Mouse (Mus musculus): ENCODE measurements around the gene Trmt61a. TPM values are rescaled to one million over a fixed set of nuclear protein-coding genes. Genes with fewer than 3 reads are reported as not detected.

The Trmt61a gene
- polyA plus RNA-seq, 1 experiment = 40.6 TPM

DNA sequence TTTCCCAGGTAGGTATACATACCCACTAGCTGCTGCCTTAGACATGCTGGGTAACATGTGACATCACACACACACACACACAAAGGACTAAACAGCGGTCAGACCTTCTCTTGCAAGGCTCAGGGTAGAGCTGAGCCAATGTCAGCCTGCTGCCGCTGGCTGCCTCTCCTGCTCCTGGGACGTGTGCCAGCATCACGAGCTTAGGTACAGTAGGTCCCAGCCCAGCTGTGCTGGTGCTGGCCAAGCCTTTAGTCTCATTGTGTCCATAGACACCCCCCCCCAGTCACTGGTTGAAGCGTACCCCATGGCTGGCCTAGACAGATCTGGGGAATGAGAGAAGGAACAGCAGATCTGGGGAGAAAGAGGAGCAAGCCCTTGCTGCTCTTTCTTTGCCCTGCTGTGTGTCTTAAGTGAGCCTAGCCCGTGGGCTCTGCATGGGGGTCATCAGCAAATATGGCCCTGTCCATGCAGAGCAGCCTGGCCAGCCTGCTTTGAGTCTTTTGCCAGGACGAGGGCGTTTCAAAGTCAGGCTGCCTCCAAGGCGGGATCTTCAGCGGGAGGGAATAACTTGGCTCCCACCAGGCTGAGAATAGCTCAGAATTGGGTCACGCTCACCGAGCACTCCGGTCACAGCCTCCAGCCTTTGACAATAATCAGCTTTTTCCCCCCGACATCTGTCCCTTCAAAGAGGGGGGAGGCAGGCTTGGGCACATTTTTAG lies 9.6 kb downstream of the Trmt61a start:
- Histone ChIP-seq H3K4me1 (ENCODE audit: control insufficient read depth, insufficient read depth, insufficient read length) (peaks cover 7% of the 10 kb centered on the region; the same call in 1 of the 2 replicates), H3K4me3 (ENCODE audit: extremely low read depth, insufficient read depth, insufficient read length) (no peak overlapping the region), H3K36me3 (ENCODE audit: control insufficient read depth, insufficient read depth, low read length) (peaks cover 4% of the 10 kb centered on the region; the same call in 1 of the 2 replicates), H3K27me3 (ENCODE audit: control insufficient read depth, insufficient read depth, low read length) (no peaks in the 10 kb centered on the region), H3K27ac (ENCODE audit: insufficient read depth, low read length) (peak overlapping the region; percentile 34; the same call in 1 of the 2 replicates)
- no peak for DNase-seq (ENCODE audit: low read depth in 1 of 2, low spot score in 2 of 2)
- TF ChIP-seq CTCF (IDR thresholded peaks at IDR 0.05; ENCODE audit: extremely low read depth, insufficient read depth, insufficient read length, insufficient replicate concordance) = no peak
- no peak for TF ChIP-seq POLR2A (IDR thresholded peaks at IDR 0.05; ENCODE audit: low read depth, low read length)
- 67% methylated on average over 14 of the region's 14 CpGs for WGBS

DNA sequence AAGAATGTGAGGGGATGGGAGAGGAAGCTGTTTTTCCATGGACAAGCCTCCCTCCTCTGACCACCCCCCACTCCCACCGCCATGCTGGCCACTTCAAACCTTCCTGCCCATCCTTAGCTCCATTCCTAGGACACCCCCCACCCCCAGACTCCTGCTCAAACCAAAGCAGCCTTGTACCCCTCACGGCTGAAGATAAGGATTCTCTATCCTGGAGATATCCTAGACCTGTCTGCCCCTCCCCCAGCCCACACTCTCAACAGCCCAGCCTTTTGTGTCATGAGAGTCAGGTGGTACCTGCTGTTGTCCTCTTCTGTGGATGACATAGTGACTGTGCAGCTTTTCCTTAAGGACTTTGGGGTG lies 10.1 kb downstream of the Trmt61a start:
- H3K4me3 ChIP-seq (ENCODE audit: extremely low read depth, insufficient read depth, insufficient read length) = no peak overlapping the region
- no peak for TF ChIP-seq POLR2A (IDR thresholded peaks at IDR 0.05; ENCODE audit: low read depth, low read length)
- TF ChIP-seq CTCF (IDR thresholded peaks at IDR 0.05; ENCODE audit: extremely low read depth, insufficient read depth, insufficient read length, insufficient replicate concordance) = no peak
- no peaks in the 10 kb centered on the region for H3K27me3 ChIP-seq (ENCODE audit: control insufficient read depth, insufficient read depth, low read length)
- 79% methylated on average over 2 of the region's 2 CpGs for WGBS
- no peaks in the 10 kb centered on the region for H3K36me3 ChIP-seq (ENCODE audit: control insufficient read depth, insufficient read depth, low read length)
- H3K4me1 ChIP-seq (ENCODE audit: control insufficient read depth, insufficient read depth, insufficient read length) = peaks cover 7% of the 10 kb centered on the region; the same call in 1 of the 2 replicates
- no peak for DNase-seq (ENCODE audit: low read depth in 1 of 2, low spot score in 2 of 2)
- H3K27ac ChIP-seq (ENCODE audit: insufficient read depth, low read length) = no peak overlapping the region

- Histone ChIP-seq H3K4me1 (ENCODE audit: control insufficient read depth, insufficient read depth, insufficient read length) (peaks cover 14% of the 10 kb centered on the region; the same call in 1 of the 2 replicates), H3K4me3 (ENCODE audit: extremely low read depth, insufficient read depth, insufficient read length) (no peak overlapping the region), H3K27me3 (ENCODE audit: control insufficient read depth, insufficient read depth, low read length) (no peaks in the 10 kb centered on the region), H3K36me3 (ENCODE audit: control insufficient read depth, insufficient read depth, low read length) (no peaks in the 10 kb centered on the region), H3K27ac (ENCODE audit: insufficient read depth, low read length) (no peak overlapping the region)
- no peak for TF ChIP-seq POLR2A (IDR thresholded peaks at IDR 0.05; ENCODE audit: low read depth, low read length)
- TF ChIP-seq CTCF (IDR thresholded peaks at IDR 0.05; ENCODE audit: extremely low read depth, insufficient read depth, insufficient read length, insufficient replicate concordance) = no peak
- 86% methylated on average over 11 of the region's 11 CpGs for WGBS
- no peak for DNase-seq (ENCODE audit: low read depth in 1 of 2, low spot score in 2 of 2)
These were observed 11.5 kb downstream of the Trmt61a start for GRCm38 (mm10) chr12:111689426-111689825.

- Histone ChIP-seq H3K27ac (ENCODE audit: insufficient read depth, low read length) (peak overlapping the region; percentile 40), H3K4me1 (ENCODE audit: control insufficient read depth, insufficient read depth, insufficient read length) (peaks cover 14% of the 10 kb centered on the region; the same call in 1 of the 2 replicates), H3K4me3 (ENCODE audit: extremely low read depth, insufficient read depth, insufficient read length) (no peak overlapping the region), H3K36me3 (ENCODE audit: control insufficient read depth, insufficient read depth, low read length) (no peaks in the 10 kb centered on the region), H3K27me3 (ENCODE audit: control insufficient read depth, insufficient read depth, low read length) (no peaks in the 10 kb centered on the region)
- WGBS = 39% methylated on average over 5 of the region's 5 CpGs
- TF ChIP-seq CTCF (IDR thresholded peaks at IDR 0.05; ENCODE audit: extremely low read depth, insufficient read depth, insufficient read length, insufficient replicate concordance) = no peak
- no peak for TF ChIP-seq POLR2A (IDR thresholded peaks at IDR 0.05; ENCODE audit: low read depth, low read length)
- peak in 1 of 2 experiments; percentile 27 for DNase-seq (ENCODE audit: low read depth in 1 of 2, low spot score in 2 of 2)
These were observed 13.5 kb downstream of the Trmt61a start for GRCm38 (mm10) chr12:111691346-111691872.

DNA sequence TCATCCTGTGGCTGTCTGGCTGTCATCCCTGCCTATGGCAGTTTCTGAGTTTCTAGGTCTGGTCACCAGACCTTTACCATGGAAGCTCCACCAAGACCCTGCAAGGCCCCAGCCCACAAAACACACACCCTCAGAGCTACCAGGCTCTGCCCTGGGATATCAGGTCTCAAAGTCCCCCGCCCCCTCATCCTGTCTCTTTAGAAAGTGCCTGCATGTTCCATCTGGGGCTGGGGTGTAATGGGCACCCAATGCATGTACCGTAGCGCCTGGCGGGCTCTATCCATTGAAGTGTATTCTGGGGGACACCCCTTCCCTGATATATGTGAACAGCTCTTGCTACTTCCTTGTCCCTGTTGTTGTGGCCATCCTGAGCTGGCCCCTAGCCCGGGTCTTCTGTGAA lies 15.0 kb downstream of the Trmt61a start:
- Histone ChIP-seq H3K36me3 (ENCODE audit: control insufficient read depth, insufficient read depth, low read length) (no peaks in the 10 kb centered on the region), H3K4me1 (ENCODE audit: control insufficient read depth, insufficient read depth, insufficient read length) (peaks cover 14% of the 10 kb centered on the region; the same call in 1 of the 2 replicates), H3K27ac (ENCODE audit: insufficient read depth, low read length) (no peak overlapping the region), H3K4me3 (ENCODE audit: extremely low read depth, insufficient read depth, insufficient read length) (no peak overlapping the region), H3K27me3 (ENCODE audit: control insufficient read depth, insufficient read depth, low read length) (no peaks in the 10 kb centered on the region)
- no peak for DNase-seq (ENCODE audit: low read depth in 1 of 2, low spot score in 2 of 2)
- TF ChIP-seq POLR2A (IDR thresholded peaks at IDR 0.05; ENCODE audit: low read depth, low read length) (no peak), CTCF (IDR thresholded peaks at IDR 0.05; ENCODE audit: extremely low read depth, insufficient read depth, insufficient read length, insufficient replicate concordance) (no peak)
- 82% methylated on average over 5 of the region's 5 CpGs for WGBS

DNA sequence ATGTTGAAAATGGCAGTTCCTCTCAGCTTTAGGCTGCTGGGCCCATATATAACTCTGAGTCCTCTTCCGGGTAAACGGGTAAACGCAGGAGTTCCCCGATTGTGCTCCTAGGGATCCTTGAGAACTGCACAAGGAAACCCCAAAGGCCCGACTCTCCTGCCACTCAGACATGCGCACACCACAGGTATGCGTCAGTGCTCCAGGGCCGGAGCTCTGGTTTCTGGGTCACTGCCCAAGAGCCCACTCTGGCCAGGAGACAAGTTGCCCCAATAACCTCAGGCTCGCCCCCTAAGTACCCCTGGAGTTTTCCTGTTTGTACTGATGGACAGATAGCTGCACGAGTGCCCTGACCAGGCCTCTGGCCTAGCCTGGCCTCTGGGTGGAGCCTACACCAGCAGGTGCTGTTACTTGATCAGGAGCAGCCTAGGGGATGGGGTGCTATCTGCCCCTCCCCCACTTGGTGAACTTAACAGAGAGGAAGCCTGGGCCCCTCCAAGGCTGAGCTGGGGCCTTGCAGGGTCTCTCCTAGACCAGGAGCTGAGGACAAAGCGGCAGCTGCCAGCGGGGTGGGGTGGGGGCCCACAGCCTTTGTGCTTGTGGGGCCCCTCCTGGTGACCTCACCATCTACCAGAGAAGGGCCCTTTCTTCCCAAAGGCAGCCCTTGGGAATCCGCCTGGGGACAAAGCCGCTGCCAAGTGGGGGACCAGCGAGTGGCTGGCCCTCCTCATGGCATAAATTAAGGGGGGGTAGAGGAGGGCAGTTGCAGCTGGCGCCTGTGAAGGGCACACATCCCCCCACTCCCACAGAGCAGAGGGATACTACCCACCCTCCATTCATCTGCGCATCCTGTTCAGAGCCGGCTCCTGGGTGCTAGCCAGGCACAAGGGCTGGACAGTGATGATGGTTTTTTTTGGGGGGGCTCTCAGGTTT lies 15.7 kb downstream of the Trmt61a start:
- peaks cover 14% of the 10 kb centered on the region; the same call in 1 of the 2 replicates for H3K4me1 ChIP-seq (ENCODE audit: control insufficient read depth, insufficient read depth, insufficient read length)
- no peak for DNase-seq (ENCODE audit: low read depth in 1 of 2, low spot score in 2 of 2)

More for the DNA sequence above, 15.7 kb downstream of the Trmt61a start:
- H3K4me3 ChIP-seq (ENCODE audit: extremely low read depth, insufficient read depth, insufficient read length) = no peak overlapping the region
- peak overlapping the region; percentile 65 for H3K27ac ChIP-seq (ENCODE audit: insufficient read depth, low read length)
- TF ChIP-seq CTCF (IDR thresholded peaks at IDR 0.05; ENCODE audit: extremely low read depth, insufficient read depth, insufficient read length, insufficient replicate concordance) (no peak), POLR2A (IDR thresholded peaks at IDR 0.05; ENCODE audit: low read depth, low read length) (no peak)
- WGBS = 73% methylated on average over 18 of the region's 18 CpGs
- no peaks in the 10 kb centered on the region for H3K27me3 ChIP-seq (ENCODE audit: control insufficient read depth, insufficient read depth, low read length)
- no peaks in the 10 kb centered on the region for H3K36me3 ChIP-seq (ENCODE audit: control insufficient read depth, insufficient read depth, low read length)
